Mouse (Mus musculus) heart, embryonic 15.5 days (tissue): ENCODE results near the gene Mb. TPM values are rescaled to one million over a fixed set of nuclear protein-coding genes. Genes with fewer than 3 reads are reported as not detected.

Experiments
- ATAC-seq: fragments of 200-750 bp; cut with Nextera tagmentation; replicated peaks from 2 replicates; pipeline ENCODE4 v1.8.0; 2017; ENCODE audit warnings: low read depth, moderate TSS enrichment; ENCODE audit not compliant: insufficient number of reproducible peaks, insufficient read depth, low FRiP score
- H3K27ac ChIP-seq: fragments of 300-500 bp; sonication (generic); 2 replicates; pipeline ENCODE4 v1.5.1; 2015; ENCODE audit warnings: mild to moderate bottlenecking, inconsistent platforms
- H3K27me3 ChIP-seq: fragments of 300-500 bp; sonication (generic); 2 replicates; pipeline ENCODE4 v1.6.1; 2015; ENCODE audit warnings: inconsistent platforms
- H3K36me3 ChIP-seq: fragments of 300-500 bp; sonication (generic); 2 replicates; pipeline ENCODE4 v1.6.1; 2015; ENCODE audit warnings: mild to moderate bottlenecking, inconsistent platforms
- H3K4me1 ChIP-seq: fragments of 300-500 bp; sonication (generic); replicated peaks from 2 replicates; pipeline ENCODE4 v1.6.1; 2015; ENCODE audit warnings: inconsistent platforms
- H3K4me2 ChIP-seq: fragments of 300-500 bp; sonication (generic); 2 replicates; pipeline ENCODE4 v1.6.1; 2015; ENCODE audit warnings: inconsistent platforms, mild to moderate bottlenecking, moderate library complexity
- H3K4me3 ChIP-seq: fragments of 300-500 bp; sonication (generic); 2 replicates; pipeline ENCODE4 v1.5.1; 2015; ENCODE audit warnings: mild to moderate bottlenecking, inconsistent platforms
- H3K9ac ChIP-seq: fragments of 300-500 bp; sonication (generic); 2 replicates; pipeline ENCODE4 v1.6.1; 2015; ENCODE audit warnings: mild to moderate bottlenecking, inconsistent platforms
- H3K9me3 ChIP-seq: fragments of 300-500 bp; sonication (generic); replicated peaks from 2 replicates; pipeline ENCODE4 v1.6.1; 2016; ENCODE audit warnings: inconsistent platforms
- WGBS: fragments of 180-500 bp; shearing (Covaris S2); methylation state at CpG from one replicate; pipeline ENCODE4 v1.1.7; 2015; ENCODE audit warnings: mixed read lengths; 5-methylcytosine and 5-hydroxymethylcytosine counted together
- polyA plus RNA-seq: library from polyadenylated mRNA; unstranded; fragments of >200 nt; fragmentation: Nextera tagmentation; extraction: Ambion mirVana; gene quantifications from 2 replicates; pipeline ENCODE4 v1.2.1, GENCODE M21; 2015

Gene Mb
- polyA plus RNA-seq, 1 experiment from 2014 or later: 844 TPM

DNA sequence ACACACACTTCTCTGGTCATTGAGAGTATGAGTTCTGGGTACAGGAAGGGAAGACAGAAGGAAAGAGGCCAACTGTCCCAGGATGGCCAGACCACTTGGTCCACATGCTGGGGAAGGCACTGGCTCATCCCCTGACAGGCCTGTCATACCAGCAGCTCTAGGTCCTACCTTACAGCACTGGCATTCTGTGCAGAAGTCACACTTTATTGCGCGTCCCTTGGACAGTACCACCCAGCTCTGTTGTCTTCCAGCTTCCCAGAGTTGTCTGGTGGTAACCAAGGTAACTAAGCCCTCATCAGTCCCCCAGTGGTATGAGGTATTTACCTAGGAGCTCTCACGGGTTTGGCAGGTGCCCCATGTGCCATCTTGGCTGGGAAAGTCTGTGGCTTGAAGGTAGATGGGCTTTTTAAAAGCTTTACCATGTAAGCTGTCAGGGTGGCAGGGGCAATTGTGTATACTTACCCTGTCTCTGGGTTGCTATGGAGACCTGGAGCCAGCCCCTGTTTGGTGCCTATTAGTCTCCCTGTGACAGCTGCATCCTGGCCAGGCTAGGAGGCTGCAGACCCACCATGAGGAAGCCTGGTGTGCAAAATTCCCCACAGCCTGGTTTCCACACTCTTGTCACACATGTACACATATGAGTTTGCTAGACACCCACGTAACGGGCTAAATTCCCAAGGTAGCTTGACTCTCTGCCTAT, 24.4 kb downstream of the Mb start:
- 78% methylated on average over 5 of the region's 5 CpGs for WGBS
- Histone ChIP-seq H3K9ac (no peak overlapping the region), H3K27me3 (no peaks in the 10 kb centered on the region), H3K36me3 (no peaks in the 10 kb centered on the region), H3K4me2 (no peak overlapping the region), H3K9me3 (no peaks in the 10 kb centered on the region), H3K4me1 (peaks cover 59% of the 10 kb centered on the region), H3K4me3 (no peak overlapping the region), H3K27ac (no peak overlapping the region)
- no peak for ATAC-seq

DNA sequence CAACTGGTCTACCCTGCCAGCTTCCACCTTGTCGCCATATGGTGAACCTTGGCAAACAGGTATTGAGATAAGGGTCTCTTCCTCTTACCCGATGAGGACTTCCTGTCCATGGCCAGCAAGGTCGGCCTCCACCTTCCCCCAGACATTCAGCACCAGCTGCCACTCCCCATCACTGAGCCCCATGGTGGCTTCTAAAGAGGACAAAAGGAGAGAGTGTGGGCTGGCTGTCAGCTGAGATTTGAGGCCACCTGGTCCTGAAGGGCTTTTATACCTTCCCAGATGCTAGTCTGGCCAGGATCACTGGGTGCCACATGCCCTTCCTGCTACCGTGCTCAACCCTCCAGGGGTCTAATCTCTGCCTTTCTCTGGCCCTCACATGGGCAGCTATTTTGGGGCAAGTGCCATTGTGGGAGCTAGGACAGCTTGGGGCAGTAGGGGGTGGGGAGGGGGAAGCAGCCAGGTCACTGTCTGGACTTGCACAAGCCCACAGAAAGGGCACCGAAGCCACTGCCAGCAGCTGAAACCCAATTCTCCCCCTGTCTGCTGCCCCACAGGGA, 28.0 kb downstream of the Mb start:
- Histone ChIP-seq H3K27me3 (no peaks in the 10 kb centered on the region), H3K9me3 (no peaks in the 10 kb centered on the region), H3K4me2 (peak overlapping the region; percentile 52), H3K4me1 (peaks cover 71% of the 10 kb centered on the region), H3K4me3 (peak overlapping the region; percentile 36), H3K9ac (peak overlapping the region; percentile 47; the same call in 1 of the 2 replicates), H3K36me3 (no peaks in the 10 kb centered on the region), H3K27ac (peak overlapping the region; percentile 89)
- peak; percentile 63 for ATAC-seq
- 44% methylated on average over 5 of the region's 5 CpGs for WGBS

DNA sequence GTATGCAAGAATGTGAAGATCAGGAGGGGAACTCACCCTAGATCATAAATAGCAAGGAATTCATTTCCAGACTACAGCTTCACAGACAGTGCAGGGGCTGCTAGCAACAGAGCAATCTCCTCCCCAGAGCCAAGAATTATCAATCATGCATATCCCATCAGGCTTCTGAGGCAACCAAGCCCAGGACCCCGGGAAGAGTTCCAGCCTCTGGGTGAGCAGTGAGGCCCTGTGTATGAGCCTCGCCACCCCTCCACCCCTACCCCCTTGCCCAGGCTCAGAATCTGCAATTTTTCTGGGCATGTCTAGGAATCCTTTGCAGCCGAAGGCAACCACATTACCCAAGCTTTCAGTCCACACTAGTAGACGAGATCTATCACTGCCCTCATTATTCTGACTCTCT, 28.6 kb downstream of the Mb start:
- H3K27ac ChIP-seq: peak overlapping the region; percentile 89
- H3K9ac ChIP-seq: peak overlapping the region; percentile 47
- no peaks in the 10 kb centered on the region for H3K9me3 ChIP-seq
- WGBS: 56% methylated on average over 4 of the region's 4 CpGs
- no peak for ATAC-seq
- H3K27me3 ChIP-seq: no peaks in the 10 kb centered on the region
- peaks cover 72% of the 10 kb centered on the region for H3K4me1 ChIP-seq
- H3K36me3 ChIP-seq: no peaks in the 10 kb centered on the region
- peak overlapping the region; percentile 36 for H3K4me3 ChIP-seq
- H3K4me2 ChIP-seq: peak overlapping the region; percentile 52

DNA sequence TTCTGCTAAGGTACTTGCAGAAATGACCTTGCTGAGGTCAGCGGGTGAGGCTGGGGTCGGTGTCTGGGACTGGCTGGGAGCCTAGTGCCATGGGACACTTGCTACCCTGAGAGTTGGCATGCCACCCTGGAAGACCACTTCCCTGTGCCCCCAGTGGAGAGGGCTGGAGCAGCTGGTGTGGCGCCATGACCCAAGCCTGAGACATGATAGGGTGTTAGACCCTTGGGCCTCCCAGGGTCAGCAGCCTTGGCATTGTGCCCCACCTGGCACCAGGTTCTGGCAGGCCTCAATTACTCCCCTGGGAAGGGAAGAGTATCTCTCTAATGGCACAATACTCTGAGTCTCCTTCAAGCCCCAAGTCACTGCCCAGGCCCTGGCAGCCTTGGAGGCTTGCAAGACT, 29.4 kb downstream of the Mb start:
- 75% methylated on average over 3 of the region's 3 CpGs for WGBS
- Histone ChIP-seq H3K27me3 (no peaks in the 10 kb centered on the region), H3K9ac (peak overlapping the region; percentile 47), H3K4me2 (peak overlapping the region; percentile 52), H3K36me3 (no peaks in the 10 kb centered on the region), H3K4me1 (peaks cover 75% of the 10 kb centered on the region), H3K4me3 (peak overlapping the region; percentile 36), H3K9me3 (no peaks in the 10 kb centered on the region), H3K27ac (peak overlapping the region; percentile 89)
- no peak for ATAC-seq

DNA sequence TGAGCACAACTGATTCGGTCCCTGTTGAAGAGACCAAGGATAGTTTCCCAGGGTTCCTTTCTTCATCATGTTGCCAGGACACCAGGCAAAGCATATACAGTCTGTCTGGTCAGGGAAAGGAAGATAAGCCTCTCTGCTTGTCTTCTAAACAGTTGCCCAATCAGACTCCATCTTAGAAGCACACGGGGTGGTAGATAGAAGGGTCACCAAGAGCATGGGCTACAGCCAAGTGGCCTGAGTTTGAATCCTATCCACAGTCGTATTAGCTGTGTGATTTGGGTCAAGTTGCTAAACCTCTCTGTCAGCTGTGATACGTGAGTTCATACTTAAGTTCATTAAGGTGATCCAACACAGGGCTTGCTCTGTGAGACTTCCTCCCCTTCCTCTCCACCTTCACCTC, 30.3 kb downstream of the Mb start:
- Histone ChIP-seq H3K27ac (peak overlapping the region; percentile 89), H3K36me3 (no peaks in the 10 kb centered on the region), H3K27me3 (no peaks in the 10 kb centered on the region), H3K4me2 (peak overlapping the region; percentile 52), H3K9me3 (no peaks in the 10 kb centered on the region), H3K4me3 (peak overlapping the region; percentile 36; the same call in 1 of the 2 replicates), H3K9ac (no peak overlapping the region), H3K4me1 (peaks cover 76% of the 10 kb centered on the region)
- WGBS: 53% methylated on average over 4 of the region's 4 CpGs
- ATAC-seq: no peak

DNA sequence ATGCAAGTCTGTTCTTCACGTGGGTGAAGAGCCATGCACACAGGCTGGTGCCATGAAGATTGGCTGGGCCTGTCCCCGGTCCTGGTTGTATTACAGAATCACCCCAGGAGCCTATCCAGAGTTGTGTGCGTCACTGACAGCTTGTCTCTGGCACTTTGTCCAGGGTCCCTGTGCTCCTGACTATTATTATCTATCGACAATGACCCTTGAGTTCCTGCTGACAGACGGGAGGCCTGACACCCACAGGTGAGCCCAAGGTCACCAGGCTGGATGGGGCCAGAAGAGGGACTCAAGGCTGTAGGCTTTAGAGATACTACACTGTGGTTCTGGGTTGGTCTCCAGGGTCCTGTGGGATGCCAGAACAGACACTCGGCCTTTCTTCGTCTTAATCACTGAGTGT, 30.9 kb downstream of the Mb start:
- Histone ChIP-seq H3K27ac (peak overlapping the region; percentile 89), H3K9ac (no peak overlapping the region), H3K4me2 (peak overlapping the region; percentile 52), H3K4me1 (peaks cover 82% of the 10 kb centered on the region), H3K36me3 (no peaks in the 10 kb centered on the region), H3K9me3 (no peaks in the 10 kb centered on the region), H3K4me3 (peak overlapping the region; percentile 36), H3K27me3 (no peaks in the 10 kb centered on the region)
- peak; percentile 80 for ATAC-seq
- 38% methylated on average over 7 of the region's 7 CpGs for WGBS

DNA sequence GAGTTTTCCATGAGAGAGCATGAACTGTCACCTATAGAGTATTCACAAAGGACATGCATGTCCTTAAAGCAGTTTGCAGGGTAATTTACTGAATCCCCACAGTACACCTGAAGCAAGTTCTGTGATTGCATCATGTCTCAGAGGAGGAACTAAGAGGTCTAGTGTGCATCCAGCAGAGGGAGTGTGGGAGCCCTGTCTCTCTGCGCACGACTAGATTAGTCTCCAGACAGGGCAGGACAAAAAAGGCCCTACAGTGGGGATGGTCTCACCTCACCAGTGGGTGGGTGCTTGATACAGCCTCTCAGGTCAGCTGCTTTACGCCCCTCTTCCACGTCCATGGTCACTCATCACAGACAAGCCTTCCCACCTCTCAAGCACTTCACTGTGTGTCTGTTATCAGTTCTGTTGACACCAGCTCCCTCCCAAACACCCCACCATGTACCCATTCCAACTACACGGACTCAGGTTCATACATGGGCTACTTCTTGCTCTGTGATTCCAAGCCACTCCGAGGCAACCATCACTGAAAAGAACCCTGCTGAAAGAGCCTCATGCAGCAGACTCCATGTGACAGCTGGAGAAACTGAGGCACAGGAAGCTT, 31.6 kb downstream of the Mb start:
- H3K4me1 ChIP-seq: peaks cover 89% of the 10 kb centered on the region
- no peak overlapping the region for H3K9ac ChIP-seq
- H3K27me3 ChIP-seq: no peaks in the 10 kb centered on the region
- H3K27ac ChIP-seq: peak overlapping the region; percentile 89
- H3K36me3 ChIP-seq: no peaks in the 10 kb centered on the region
- H3K9me3 ChIP-seq: no peaks in the 10 kb centered on the region
- peak; percentile 27 for ATAC-seq
- 29% methylated on average over 6 of the region's 6 CpGs for WGBS
- peak overlapping the region; percentile 3; the same call in 1 of the 2 replicates for H3K4me3 ChIP-seq
- H3K4me2 ChIP-seq: peak overlapping the region; percentile 37

DNA sequence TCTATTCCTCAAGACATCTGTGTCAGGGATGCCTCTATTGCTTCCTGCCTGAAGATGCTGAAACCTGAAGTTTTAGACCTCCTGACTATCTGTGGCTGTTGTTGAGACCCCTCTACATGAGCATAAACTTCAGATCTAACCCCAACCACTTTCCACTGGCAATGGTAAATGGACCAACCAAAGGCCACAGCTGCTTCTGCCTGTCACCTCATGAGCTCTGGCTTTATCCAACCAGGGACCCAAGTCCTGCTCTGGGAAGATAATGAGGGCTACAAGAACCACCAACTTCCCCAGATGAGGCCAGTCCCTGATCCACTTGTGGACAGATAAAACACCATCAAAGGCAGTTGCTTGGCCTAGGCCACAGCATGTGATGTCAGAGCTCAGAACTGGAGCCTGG, 32.6 kb downstream of the Mb start:
- ATAC-seq: no peak
- H3K36me3 ChIP-seq: no peaks in the 10 kb centered on the region
- H3K27ac ChIP-seq: peak overlapping the region; percentile 89
- peaks cover 95% of the 10 kb centered on the region for H3K4me1 ChIP-seq
- H3K4me2 ChIP-seq: no peak overlapping the region
- H3K27me3 ChIP-seq: no peaks in the 10 kb centered on the region
- no peaks in the 10 kb centered on the region for H3K9me3 ChIP-seq
- no peak overlapping the region for H3K9ac ChIP-seq
- H3K4me3 ChIP-seq: no peak overlapping the region

DNA sequence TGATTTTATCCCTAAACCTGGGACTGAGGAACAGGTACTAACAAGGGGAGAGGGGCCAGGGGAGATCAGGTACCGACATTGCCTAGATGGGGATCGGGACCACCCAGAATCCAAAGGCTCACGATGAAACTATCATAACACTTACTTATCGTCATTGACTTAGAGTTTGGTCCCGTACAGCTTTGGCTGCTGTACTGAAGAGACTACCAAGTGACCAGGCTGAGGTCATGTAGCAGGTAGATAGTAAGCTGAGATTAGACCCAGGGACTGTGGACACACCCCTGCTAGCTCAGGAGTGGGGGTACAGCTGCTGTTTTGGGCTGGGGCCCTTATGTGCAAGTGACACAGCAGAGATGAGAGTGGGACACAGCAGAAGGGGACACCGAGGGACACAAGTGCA, 34.0 kb downstream of the Mb start:
- H3K36me3 ChIP-seq: no peaks in the 10 kb centered on the region
- no peak for ATAC-seq
- H3K9me3 ChIP-seq: no peaks in the 10 kb centered on the region
- H3K27ac ChIP-seq: peak overlapping the region; percentile 98; the same call in 1 of the 2 replicates
- no peaks in the 10 kb centered on the region for H3K27me3 ChIP-seq
- H3K9ac ChIP-seq: no peak overlapping the region
- no peak overlapping the region for H3K4me2 ChIP-seq
- H3K4me1 ChIP-seq: peaks cover 93% of the 10 kb centered on the region
- 91% methylated on average over 6 of the region's 6 CpGs for WGBS
- H3K4me3 ChIP-seq: no peak overlapping the region

DNA sequence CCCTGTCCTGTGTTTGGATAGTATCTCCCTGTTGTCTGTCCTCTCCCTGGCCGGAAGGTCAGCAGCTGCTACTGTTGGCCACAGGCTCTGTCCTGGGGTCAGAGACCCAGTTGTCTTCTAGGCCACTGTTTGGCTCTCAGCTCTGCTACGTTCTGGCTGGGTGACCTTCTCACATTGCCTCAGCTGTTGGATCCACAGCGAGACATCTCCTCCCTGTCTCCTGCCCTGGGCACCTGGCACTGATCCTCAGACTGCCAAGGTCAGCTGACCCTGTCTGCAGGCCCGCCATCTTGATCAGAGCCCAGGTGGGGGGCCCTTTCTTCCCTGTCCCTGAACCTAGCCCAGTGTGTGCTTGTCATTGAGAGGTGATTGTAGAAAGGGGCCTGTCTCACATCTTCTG, 35.5 kb downstream of the Mb start:
- H3K27me3 ChIP-seq: no peaks in the 10 kb centered on the region
- H3K4me2 ChIP-seq: peak overlapping the region; percentile 55; the same call in 1 of the 2 replicates
- peaks cover 82% of the 10 kb centered on the region for H3K4me1 ChIP-seq
- no peak overlapping the region for H3K4me3 ChIP-seq
- peak overlapping the region; percentile 98 for H3K27ac ChIP-seq
- ATAC-seq: no peak
- peak overlapping the region; percentile 35 for H3K9ac ChIP-seq
- 45% methylated on average over 4 of the region's 4 CpGs for WGBS
- no peaks in the 10 kb centered on the region; the same call in 1 of the 2 replicates for H3K36me3 ChIP-seq
- no peaks in the 10 kb centered on the region for H3K9me3 ChIP-seq

DNA sequence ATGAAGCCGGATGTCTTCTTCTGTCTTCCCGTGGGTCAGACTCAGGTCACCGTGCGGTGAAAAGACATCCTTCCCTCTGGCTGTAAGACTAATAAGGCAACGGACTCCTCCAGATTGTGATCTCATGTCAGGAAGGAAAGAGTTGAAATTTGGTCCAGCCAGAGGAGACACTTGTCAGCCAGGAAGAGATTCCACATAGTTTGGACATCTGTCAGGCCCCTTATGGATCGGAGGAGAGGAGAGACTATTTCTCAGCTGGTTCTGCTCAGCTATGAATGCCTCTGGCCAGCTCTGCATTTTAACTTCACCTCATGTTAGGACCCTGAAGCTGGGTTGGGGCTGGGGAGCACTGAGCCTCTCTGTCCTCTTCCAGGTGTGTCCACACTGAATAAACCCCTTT, 36.0 kb downstream of the Mb start:
- peak overlapping the region; percentile 98 for H3K27ac ChIP-seq
- peaks cover 78% of the 10 kb centered on the region for H3K4me1 ChIP-seq
- no peaks in the 10 kb centered on the region for H3K27me3 ChIP-seq
- H3K36me3 ChIP-seq: no peaks in the 10 kb centered on the region; the same call in 1 of the 2 replicates
- 10% methylated on average over 6 of the region's 6 CpGs for WGBS
- H3K9me3 ChIP-seq: no peaks in the 10 kb centered on the region
- no peak for ATAC-seq
- H3K4me2 ChIP-seq: peak overlapping the region; percentile 55
- H3K9ac ChIP-seq: peak overlapping the region; percentile 35
- no peak overlapping the region for H3K4me3 ChIP-seq
